Mouse (Mus musculus) embryo, embryonic 10 days (tissue): Measurements from ENCODE around the gene Zfp719.

ENCODE experiments used
- DNase-seq: peaks from one replicate; pipeline ENCODE4 v3.0.0-alpha.2; 2015; ENCODE audit warnings: low spot score

The Zfp719 gene

GRCm38 (mm10) chr7:43579440-43580171, at the start of gene Zfp719:
Zfp719 (plus strand) TSS chr7:43579610.
- DNase-seq = peak; percentile 95

GRCm38 (mm10) chr7:43530216-43530785, 49.1 kb upstream of the Zfp719 start:
- DNase-seq = no peak

- DNase-seq = no peak
Observed at GRCm38 (mm10) chr7:43532936-43533505, 46.4 kb upstream of the Zfp719 start.

GRCm38 (mm10) chr7:43538524-43538923, 40.9 kb upstream of the Zfp719 start:
- DNase-seq = no peak

GRCm38 (mm10) chr7:43544225-43544977, 35.0 kb upstream of the Zfp719 start, which contains the start of gene Cd33:
Cd33 (minus strand) TSS chr7:43544428.
- DNase-seq = no peak

GRCm38 (mm10) chr7:43545656-43546545, 33.5 kb upstream of the Zfp719 start:
- no peak for DNase-seq

GRCm38 (mm10) chr7:43547666-43548065, 31.7 kb upstream of the Zfp719 start:
- no peak for DNase-seq

GRCm38 (mm10) chr7:43548206-43548605, 31.2 kb upstream of the Zfp719 start:
- DNase-seq = no peak

GRCm38 (mm10) chr7:43553153-43553552, 26.3 kb upstream of the Zfp719 start:
- DNase-seq = no peak

- DNase-seq = no peak
Observed at GRCm38 (mm10) chr7:43554550-43554949, 24.9 kb upstream of the Zfp719 start.

GRCm38 (mm10) chr7:43555351-43555750, 24.1 kb upstream of the Zfp719 start:
- no peak for DNase-seq

GRCm38 (mm10) chr7:43556901-43557300, 22.5 kb upstream of the Zfp719 start:
- DNase-seq = no peak

- peak; percentile 94 for DNase-seq
Observed at GRCm38 (mm10) chr7:43562006-43562633, 17.3 kb upstream of the Zfp719 start, which contains the start of gene Zfp658. Zfp658 (plus strand) TSS chr7:43562256.

GRCm38 (mm10) chr7:43562651-43563070, 16.7 kb upstream of the Zfp719 start:
- peak; percentile 37 for DNase-seq

GRCm38 (mm10) chr7:43563300-43563699, 16.1 kb upstream of the Zfp719 start:
- no peak for DNase-seq

GRCm38 (mm10) chr7:43571216-43571615, 8.2 kb upstream of the Zfp719 start:
- DNase-seq = no peak

- no peak for DNase-seq
Observed at GRCm38 (mm10) chr7:43580526-43580925, 1.1 kb downstream of the Zfp719 start.

- no peak for DNase-seq
Observed at GRCm38 (mm10) chr7:43584790-43585189, 5.4 kb downstream of the Zfp719 start.

GRCm38 (mm10) chr7:43601884-43602283, 22.5 kb downstream of the Zfp719 start:
- peak; percentile 12 for DNase-seq

- DNase-seq = peak; percentile 90
Observed at GRCm38 (mm10) chr7:43606896-43607742, 27.7 kb downstream of the Zfp719 start, which contains the start of gene Zfp819. Zfp819 (plus strand) TSS chr7:43607169.
